Mouse (Mus musculus): ENCODE results near the gene Bpifb4.

Bpifb4 gene

DNA sequence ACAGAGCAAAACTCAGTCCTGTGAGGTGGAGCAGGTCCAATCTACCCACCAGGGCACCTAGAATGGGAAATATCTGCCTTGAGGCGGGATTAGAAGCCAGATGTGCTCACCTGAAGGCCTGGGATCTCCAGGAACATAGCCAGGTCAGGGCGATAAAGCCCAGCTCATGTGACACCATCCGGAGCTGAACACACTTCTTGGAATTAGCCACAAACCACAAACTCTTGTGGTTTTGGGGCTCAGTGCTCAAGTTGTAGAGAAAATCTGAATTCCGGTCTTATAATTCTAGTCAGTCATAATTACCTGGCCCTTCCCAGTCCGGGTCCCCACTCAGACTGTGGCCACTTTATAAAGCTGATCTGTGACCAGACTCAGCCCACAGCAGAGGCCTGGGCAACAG lies at the start of gene Bpifb4:
Gene Bpifb4, plus strand, starts transcription at position 370 of the 400 bp plus-strand sequence.
- no peak for DNase-seq

- no peak for DNase-seq
Observed at GRCm38 (mm10) chr2:153899111-153899510, 38.9 kb upstream of the Bpifb4 start.

DNA sequence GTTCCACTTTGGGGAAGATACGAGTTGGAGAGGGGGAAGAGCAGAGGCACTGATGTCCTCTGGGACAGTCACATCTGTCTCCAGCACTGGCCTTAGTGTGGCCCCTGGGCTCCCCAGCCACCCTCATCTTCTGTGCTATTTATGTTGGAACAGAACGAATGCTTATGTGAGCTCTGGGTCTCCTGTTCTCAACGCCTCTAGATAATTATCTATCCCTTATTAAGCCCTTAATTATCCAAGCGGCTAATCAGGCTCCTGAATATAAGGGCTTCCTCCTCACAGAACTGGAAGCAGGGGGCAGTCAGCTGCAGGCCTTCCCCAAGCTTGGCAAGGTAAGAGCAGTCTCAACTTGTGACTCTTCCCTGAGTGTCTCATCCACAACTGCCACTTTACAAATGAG lies 37.9 kb upstream of the Bpifb4 start, which contains the start of gene Bpifb6:
Gene Bpifb6, plus strand, starts transcription at position 301 of the 400 bp plus-strand sequence.
- DNase-seq = no peak

- no peak for DNase-seq
Observed at GRCm38 (mm10) chr2:153902726-153903125, 35.3 kb upstream of the Bpifb4 start.

GRCm38 (mm10) chr2:153906626-153907025 lies 31.4 kb upstream of the Bpifb4 start:
- no peak for DNase-seq

DNA sequence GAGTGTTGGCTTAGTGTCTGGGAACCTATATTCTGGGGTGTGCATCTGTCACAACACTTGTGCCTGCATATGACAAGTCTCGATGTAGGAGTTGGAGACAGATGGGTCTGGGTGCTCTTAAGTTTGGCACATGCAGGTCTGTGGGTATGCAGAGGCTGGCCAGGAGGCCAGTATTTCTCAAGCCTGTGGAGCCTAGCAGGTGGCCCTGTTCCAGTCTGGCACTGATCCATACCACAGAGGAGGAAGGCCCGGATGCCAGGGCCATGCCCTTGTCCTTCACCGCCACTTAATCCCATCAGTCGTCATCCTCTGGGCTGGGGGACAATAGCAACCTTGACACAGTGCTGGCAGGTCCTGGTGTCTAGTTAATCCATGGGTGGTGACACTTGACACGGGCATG lies 23.9 kb upstream of the Bpifb4 start:
- no peak for DNase-seq

GRCm38 (mm10) chr2:153917930-153918329 lies 20.1 kb upstream of the Bpifb4 start, which contains the start of gene Bpifb3:
Bpifb3 (plus strand) TSS chr2:153918230.
- no peak for DNase-seq

GRCm38 (mm10) chr2:153921246-153921645 lies 16.8 kb upstream of the Bpifb4 start:
- DNase-seq = no peak

- DNase-seq = peak; percentile 37 to 47
Observed at GRCm38 (mm10) chr2:153929871-153930413, 8.1 kb upstream of the Bpifb4 start.

DNA sequence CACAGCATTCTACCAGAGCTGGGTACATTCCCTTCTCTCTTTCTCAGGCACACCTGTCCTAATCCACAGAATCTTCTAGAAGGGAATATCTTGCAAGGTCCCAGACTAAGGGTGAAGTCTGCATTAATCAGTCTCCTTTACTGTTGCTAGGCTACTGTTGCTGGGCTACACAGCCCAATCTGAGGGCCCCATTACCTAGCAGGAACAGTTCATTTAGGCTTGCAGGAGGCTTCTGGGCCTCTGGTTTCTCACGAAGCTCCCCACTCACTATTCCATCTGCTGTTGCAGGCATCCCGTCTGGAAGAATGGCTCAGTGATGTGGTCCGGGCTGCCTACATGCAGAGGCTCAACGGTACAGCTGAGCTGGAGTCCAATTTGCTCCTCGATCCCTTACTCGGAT lies 6.9 kb upstream of the Bpifb4 start:
- no peak for DNase-seq

DNA sequence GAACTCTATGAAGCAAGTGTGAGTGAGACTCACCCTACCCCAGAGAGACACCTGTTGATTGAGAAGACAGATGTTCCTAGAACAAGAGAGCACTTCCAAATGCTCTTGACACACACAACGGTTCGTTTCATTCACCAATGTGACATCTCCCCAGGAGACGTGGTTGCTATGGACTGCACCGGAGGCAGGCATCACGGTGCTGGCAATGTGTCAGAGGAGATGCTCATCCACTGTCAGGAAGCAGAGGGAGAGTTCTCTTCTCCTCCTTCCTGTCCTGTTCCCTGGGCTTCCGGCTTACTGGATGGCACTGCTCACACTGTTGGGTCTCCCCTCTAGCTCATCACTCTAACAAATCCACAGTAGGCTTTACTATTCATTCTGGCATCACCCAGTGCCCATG lies 4.7 kb upstream of the Bpifb4 start:
- no peak for DNase-seq

- no peak for DNase-seq
Observed at GRCm38 (mm10) chr2:153935348-153935747, 2.7 kb upstream of the Bpifb4 start.

DNA sequence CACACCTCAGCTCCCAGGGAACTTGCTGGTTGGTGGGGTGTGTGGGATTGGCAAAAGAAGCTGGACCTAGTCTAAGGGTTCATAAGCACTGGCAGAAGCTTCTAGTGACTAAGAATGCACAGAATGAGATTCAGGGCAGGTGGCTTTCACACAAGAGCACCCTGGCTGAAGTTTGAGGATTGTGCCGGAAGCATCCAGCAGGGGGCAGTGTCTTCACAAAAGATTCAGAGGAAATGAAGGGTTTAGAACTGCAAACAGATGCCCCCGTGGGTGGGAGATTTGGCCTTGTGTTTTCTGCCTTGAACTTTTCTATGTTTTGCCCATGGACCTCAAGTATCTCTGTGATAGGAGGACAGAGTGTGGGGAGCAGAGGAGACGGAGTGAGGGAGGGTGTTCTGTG lies 5.5 kb downstream of the Bpifb4 start:
- peak; percentile 32 to 46 for DNase-seq

DNA sequence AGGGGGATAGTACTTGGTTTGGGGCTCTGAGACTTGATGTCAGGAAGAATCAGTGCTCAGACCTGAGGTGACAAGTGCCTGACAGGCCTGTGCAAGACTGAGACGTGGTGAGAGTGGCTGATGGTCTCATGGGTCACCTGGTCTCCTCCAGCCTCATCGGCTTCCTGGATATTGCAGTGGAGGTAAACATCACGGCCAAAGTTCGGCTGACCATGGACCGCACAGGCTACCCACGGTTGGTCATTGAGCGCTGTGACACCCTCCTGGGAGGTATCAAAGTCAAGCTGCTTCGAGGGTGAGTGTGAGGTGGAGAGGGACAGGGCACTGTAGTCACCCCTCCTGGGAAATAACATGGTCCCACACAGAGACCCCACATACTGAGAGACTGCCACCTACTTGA lies 6.6 kb downstream of the Bpifb4 start:
- no peak for DNase-seq

DNA sequence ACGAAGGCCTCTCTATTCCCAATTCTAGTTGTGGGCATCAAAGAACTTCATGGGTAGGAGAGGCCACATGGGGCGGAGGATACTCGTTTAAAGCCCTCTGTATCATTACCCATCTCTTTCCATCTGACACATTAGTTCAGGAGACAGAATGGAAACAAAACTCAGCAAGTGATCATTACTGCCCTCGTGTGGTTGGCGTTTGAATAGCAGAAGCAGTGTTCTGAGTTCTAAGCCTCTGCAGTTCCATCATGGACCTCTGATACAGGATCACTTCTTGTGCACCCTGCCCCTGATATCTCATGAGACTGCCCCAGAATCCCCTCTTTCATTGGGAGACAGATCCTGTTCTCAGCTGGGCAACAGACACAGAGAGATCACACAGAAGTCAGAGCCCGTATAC lies 14.9 kb downstream of the Bpifb4 start:
- DNase-seq = peak; percentile 38 to 50

DNA sequence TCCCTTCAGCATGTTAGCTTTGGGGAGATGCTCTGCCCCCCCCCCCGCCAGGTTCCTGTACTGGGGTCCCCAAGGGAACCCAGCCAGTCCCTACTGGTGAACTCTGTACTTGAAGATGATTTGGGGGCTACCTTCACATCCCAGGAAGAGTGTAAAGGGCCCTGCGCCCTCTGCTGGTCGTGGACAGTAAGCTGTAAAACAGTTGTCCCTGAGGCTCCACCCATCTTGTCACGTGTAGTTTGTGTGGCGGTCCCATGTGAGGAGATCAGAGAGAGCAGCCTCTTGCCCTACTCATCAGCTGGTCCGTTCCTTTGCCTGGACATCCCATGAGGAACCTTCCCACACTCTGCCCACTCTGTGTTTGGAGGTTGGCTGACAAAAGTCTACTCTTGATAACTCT lies 15.8 kb downstream of the Bpifb4 start:
- peak; percentile 49 to 50 for DNase-seq

GRCm38 (mm10) chr2:153962821-153963331 lies 24.9 kb downstream of the Bpifb4 start:
- DNase-seq = no peak

DNA sequence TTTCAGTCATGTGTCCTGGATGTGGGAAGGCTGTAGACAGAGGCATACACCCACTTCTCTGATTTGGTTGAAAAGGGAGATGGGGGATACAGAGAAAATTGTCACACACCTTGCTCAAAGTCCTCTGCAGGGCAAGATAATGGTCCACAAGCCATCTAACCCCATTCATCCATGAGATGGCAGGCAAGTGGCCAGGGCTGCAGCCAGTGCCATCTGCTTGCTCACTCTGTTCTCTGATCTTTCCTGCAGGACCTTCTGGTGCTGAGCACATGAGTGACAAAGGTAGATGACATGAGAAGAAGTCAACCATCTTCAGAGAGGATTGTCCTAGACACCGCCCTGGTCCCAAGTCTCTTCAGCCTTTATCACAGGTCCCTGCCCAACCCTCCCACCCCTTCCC lies 25.3 kb downstream of the Bpifb4 start:
- DNase-seq = no peak

GRCm38 (mm10) chr2:153970221-153970620 lies 32.2 kb downstream of the Bpifb4 start:
- no peak for DNase-seq

DNA sequence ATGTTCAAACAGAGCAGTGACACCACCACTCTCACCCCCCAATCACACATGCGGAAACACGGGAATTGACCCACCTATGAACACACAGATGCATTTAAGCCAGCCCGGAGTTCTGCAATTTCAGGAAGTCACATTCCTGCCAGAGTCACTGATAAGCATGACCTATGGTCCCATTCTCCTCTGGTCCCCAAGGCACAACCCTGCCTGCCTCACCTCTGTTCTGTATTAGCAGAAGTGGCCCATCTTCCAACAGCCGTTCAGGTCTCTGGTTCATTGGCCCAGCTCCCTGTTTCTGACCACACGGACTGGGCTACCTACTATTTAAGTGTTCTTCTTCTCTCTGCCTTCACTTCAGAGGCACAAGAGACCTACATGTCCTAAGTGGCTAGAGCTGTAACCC lies 36.6 kb downstream of the Bpifb4 start, which contains the start of gene Bpifa6:
Gene Bpifa6, plus strand, starts transcription at position 364 of the 400 bp plus-strand sequence.
- no peak for DNase-seq

GRCm38 (mm10) chr2:153995770-153996169 lies 57.8 kb downstream of the Bpifb4 start:
- peak; percentile 37 to 51 for DNase-seq

DNA sequence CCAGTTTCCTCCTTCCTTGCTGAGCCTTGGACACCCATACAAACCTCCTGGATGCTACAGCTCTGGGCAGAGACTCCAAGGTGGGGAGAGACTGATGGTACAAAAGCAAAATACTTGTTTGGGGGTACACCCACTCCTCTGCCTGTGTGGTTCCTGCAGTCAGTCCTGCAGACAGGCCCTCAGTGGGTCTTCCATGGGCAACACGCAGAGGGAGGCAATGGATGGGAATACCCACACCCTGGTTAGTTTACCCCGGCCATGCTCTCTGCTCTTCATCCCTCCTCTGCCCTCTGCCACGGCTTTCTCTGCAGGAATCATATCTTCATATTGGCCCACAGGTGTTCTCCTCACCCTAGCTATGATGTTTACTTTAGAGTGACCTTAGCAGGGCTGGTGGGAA lies 62.5 kb downstream of the Bpifb4 start:
- DNase-seq = no peak

DNA sequence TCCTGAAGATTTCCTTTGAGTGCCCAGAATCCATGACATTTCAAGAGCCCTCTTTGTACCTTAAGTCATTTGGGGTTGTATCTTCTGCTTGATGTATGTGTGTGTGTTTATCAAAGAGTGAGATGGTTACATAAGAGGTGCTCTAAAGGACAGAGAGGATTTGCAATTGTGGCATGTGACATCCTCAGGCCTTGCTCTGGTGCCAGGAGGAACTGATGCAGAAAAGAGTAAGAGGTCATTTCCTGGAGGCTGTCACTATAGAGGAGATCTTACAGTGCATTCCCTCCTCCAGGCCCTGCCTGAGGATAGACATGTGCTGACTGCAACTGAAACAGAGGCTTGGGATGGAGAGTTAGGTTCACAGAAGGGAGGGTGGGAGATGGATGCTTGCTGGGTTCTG lies 63.0 kb downstream of the Bpifb4 start:
- DNase-seq = no peak

DNA sequence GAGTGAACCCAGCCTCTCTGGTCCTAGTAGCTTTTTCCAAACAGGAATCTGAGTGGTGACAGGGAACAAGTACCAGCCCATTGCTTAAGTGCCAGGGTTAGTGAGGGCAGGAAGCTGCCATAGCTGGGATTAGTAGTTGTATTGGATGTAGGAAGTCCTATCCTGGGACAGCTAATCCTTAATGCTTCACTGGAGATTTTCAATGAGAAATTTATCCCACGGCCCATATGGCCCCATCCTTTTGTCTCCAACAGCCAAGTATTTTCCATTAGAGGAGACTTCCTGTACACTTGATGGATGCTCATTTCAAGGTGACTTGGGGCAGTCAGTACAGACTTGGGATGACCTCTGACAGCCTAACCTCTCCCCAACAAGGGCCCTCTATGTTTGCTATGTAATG lies 66.4 kb downstream of the Bpifb4 start:
- DNase-seq = no peak

DNA sequence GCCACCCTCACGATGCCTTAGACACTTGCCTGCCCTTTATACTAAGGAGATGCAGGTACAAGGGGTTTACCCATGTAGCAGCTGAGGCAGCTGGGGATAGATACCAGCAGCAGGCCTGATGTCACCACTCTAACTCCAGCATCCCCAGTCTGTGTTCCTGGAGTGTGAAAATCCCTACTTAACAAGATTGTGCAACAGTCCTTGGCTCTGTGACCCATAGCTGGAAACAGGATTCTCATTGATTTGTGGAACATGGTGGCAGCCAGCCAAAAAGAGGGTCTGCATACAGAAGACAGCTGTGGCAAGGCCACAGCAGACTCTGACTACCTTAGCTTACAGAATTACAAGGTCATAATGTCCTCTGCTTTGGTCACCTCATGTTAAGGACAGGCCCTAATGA lies 67.1 kb downstream of the Bpifb4 start:
- no peak for DNase-seq

All from thymus, postnatal 36 days (tissue).